ENCODE assay signal across 8 mouse cellular contexts in the genomic region with DNA sequence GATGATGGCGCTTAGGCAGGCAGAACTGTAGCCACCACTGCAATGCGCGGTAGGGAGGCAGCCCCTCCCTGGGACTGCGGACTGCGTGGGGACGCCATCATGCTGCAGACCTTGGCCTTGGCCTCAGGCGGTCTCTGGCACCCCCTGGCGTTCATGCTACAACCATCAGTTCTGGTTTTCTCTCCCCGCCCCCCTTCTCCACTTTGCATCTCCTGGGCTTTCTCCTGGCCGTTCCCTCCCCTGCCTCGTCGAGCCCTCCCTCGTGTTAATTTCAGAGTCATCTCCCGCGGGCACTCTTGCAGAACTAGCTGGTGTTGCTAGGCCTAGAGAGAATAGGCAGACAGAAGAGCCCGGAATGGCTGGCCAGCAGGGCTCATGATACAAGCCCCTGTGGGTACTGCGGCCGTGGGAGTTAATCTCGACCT. TPM values are rescaled to one million over a fixed set of nuclear protein-coding genes. Genes with fewer than 3 reads are reported as not detected.
A peak's percentile ranks its signal among the peaks of the same experiment; 100 is the strongest.
DNase-seq lines count a peak whose midpoint lies in the region; ATAC-seq and TF ChIP-seq lines count a peak whose summit lies in the region.

No protein-coding gene starts in this region.

- peak; percentile 92 for DNase-seq in CD4-positive, CD25-positive, alpha-beta regulatory T cell, adult 2 months (ENCODE audit: low read depth, low spot score)
- DNase-seq in brain, embryonic 14.5 days (ENCODE audit: low read depth): peak; percentile 87
- DNase-seq in kidney, postnatal 0 days (ENCODE audit: low spot score): peak; percentile 94
- DNase-seq in liver, embryonic 13.5 days: peak; percentile 64
- peak; percentile 70 to 82 for DNase-seq in natural killer cell, adult 2 months (ENCODE audit: low spot score in 2 of 2)

- H3K27ac ChIP-seq in heart, embryonic 12.5 days (ENCODE audit: poor library complexity, severe bottlenecking): peak overlapping the region; percentile 43; the same call in 1 of the 2 replicates
- H3K27ac ChIP-seq in kidney, postnatal 0 days: peak overlapping the region; percentile 71
- no peak overlapping the region for H3K27ac ChIP-seq in liver, embryonic 13.5 days
- no peak overlapping the region for H3K27ac ChIP-seq in stomach, embryonic 14.5 days (ENCODE audit: low read length)

- peak overlapping the region; percentile 18 for H3K4me3 ChIP-seq in erythroblast, embryonic 14.5 days (replicated peaks)
- peak overlapping the region; percentile 42 for H3K4me3 ChIP-seq in heart, embryonic 12.5 days
- peak overlapping the region; percentile 31 for H3K4me3 ChIP-seq in kidney, postnatal 0 days (replicated peaks; ENCODE audit: low read depth, low read length)
- peak overlapping the region; percentile 40 for H3K4me3 ChIP-seq in liver, embryonic 13.5 days (replicated peaks)
- peak overlapping the region; percentile 10; the same call in 1 of the 2 replicates for H3K4me3 ChIP-seq in stomach, embryonic 14.5 days (ENCODE audit: low read depth, low read length)

- TF ChIP-seq POLR2A in brain, embryonic 14.5 days (IDR thresholded peaks at IDR 0.05; ENCODE audit: borderline replicate concordance, extremely low read depth, insufficient read depth, insufficient read length, poor library complexity, severe bottlenecking): no peak

- no peaks in the 10 kb centered on the region for H3K27me3 ChIP-seq in erythroblast, embryonic 14.5 days (ENCODE audit: control insufficient read depth)
- no peaks in the 10 kb centered on the region for H3K27me3 ChIP-seq in heart, embryonic 12.5 days (replicated peaks)
- no peaks in the 10 kb centered on the region for H3K27me3 ChIP-seq in kidney, postnatal 0 days (ENCODE audit: insufficient read depth, low read length)
- no peaks in the 10 kb centered on the region for H3K27me3 ChIP-seq in liver, embryonic 13.5 days
- H3K27me3 ChIP-seq in stomach, embryonic 14.5 days (ENCODE audit: control insufficient read depth, insufficient read depth, low read length): no peaks in the 10 kb centered on the region

- peak; percentile 83 for ATAC-seq in heart, embryonic 12.5 days (ENCODE audit: insufficient number of reproducible peaks, low FRiP score)
- peak; percentile 95 for ATAC-seq in kidney, postnatal 0 days (replicated peaks; ENCODE audit: low FRiP score, low read depth)
- ATAC-seq in liver, embryonic 13.5 days (ENCODE audit: low read depth): peak; percentile 90
- peak; percentile 86; the same call in 1 of the 2 replicates for ATAC-seq in stomach, embryonic 14.5 days (ENCODE audit: insufficient number of reproducible peaks, insufficient read depth, low FRiP score, low read depth)

- H3K4me2 ChIP-seq in heart, embryonic 12.5 days: peak overlapping the region; percentile 73
- H3K4me2 ChIP-seq in kidney, postnatal 0 days (ENCODE audit: low read length): peak overlapping the region; percentile 65
- H3K4me2 ChIP-seq in liver, embryonic 13.5 days: peak overlapping the region; percentile 62
- H3K4me2 ChIP-seq in stomach, embryonic 14.5 days (replicated peaks; ENCODE audit: low read depth, low read length): peak overlapping the region; percentile 41

- peak overlapping the region; percentile 59; the same call in 1 of the 2 replicates for H3K9ac ChIP-seq in heart, embryonic 12.5 days
- peak overlapping the region; percentile 47; the same call in 1 of the 2 replicates for H3K9ac ChIP-seq in kidney, postnatal 0 days (ENCODE audit: low read depth, low read length)
- peak overlapping the region; percentile 39 for H3K9ac ChIP-seq in liver, embryonic 13.5 days
- 0 out of 2 replicates have a peak overlapping the region, but pooled peaks have one; percentile 14 for H3K9ac ChIP-seq in stomach, embryonic 14.5 days (replicated peaks; ENCODE audit: low read depth, low read length)

- peak; percentile 68 for TF ChIP-seq CTCF in brain, embryonic 14.5 days (IDR thresholded peaks at IDR 0.05; ENCODE audit: borderline replicate concordance, extremely low read depth, insufficient read depth, insufficient read length)
- peak; percentile 87 for TF ChIP-seq CTCF in kidney, postnatal 0 days (IDR thresholded peaks at IDR 0.05; ENCODE audit: low read depth)

- 20% methylated on average over 19 of the region's 19 CpGs for WGBS in heart, embryonic 12.5 days
- WGBS in kidney, postnatal 0 days: 21% methylated on average over 17 of the region's 19 CpGs
- WGBS in liver, embryonic 13.5 days (ENCODE audit: insufficient replicate concordance): 16% methylated on average over 18 of the region's 19 CpGs
- 22% methylated on average over 18 of the region's 19 CpGs for WGBS in stomach, embryonic 14.5 days

- H3K9me3 ChIP-seq in erythroblast, embryonic 14.5 days (ENCODE audit: control insufficient read depth, low read length): no peaks in the 10 kb centered on the region
- H3K9me3 ChIP-seq in heart, embryonic 12.5 days (replicated peaks): no peaks in the 10 kb centered on the region
- no peaks in the 10 kb centered on the region for H3K9me3 ChIP-seq in kidney, postnatal 0 days (replicated peaks; ENCODE audit: low read length)
- no peaks in the 10 kb centered on the region for H3K9me3 ChIP-seq in liver, embryonic 13.5 days (replicated peaks)
- H3K9me3 ChIP-seq in stomach, embryonic 14.5 days (ENCODE audit: control insufficient read depth, low read depth, low read length): no peaks in the 10 kb centered on the region

- H3K36me3 ChIP-seq in erythroblast, embryonic 14.5 days (ENCODE audit: control insufficient read depth): no peaks in the 10 kb centered on the region
- no peaks in the 10 kb centered on the region for H3K36me3 ChIP-seq in heart, embryonic 12.5 days
- no peaks in the 10 kb centered on the region for H3K36me3 ChIP-seq in kidney, postnatal 0 days (ENCODE audit: insufficient read depth, low read length)
- H3K36me3 ChIP-seq in liver, embryonic 13.5 days: no peaks in the 10 kb centered on the region
- no peaks in the 10 kb centered on the region for H3K36me3 ChIP-seq in stomach, embryonic 14.5 days (ENCODE audit: control insufficient read depth, insufficient read depth, low read length)

- H3K4me1 ChIP-seq in erythroblast, embryonic 14.5 days (ENCODE audit: control insufficient read depth): peaks cover 9% of the 10 kb centered on the region
- H3K4me1 ChIP-seq in heart, embryonic 12.5 days (replicated peaks): no peaks in the 10 kb centered on the region
- no peaks in the 10 kb centered on the region for H3K4me1 ChIP-seq in kidney, postnatal 0 days (replicated peaks; ENCODE audit: insufficient read depth, low read length)
- peaks cover 4% of the 10 kb centered on the region; the same call in 1 of the 2 replicates for H3K4me1 ChIP-seq in liver, embryonic 13.5 days (replicated peaks)
- no peaks in the 10 kb centered on the region for H3K4me1 ChIP-seq in stomach, embryonic 14.5 days (ENCODE audit: control insufficient read depth, insufficient read depth, low read length)

RNA-seq across cellular contexts. Expression of a gene that starts 21.6 kb away (rescaled TPM):
- 229 and 263 TPM in 2 replicates for polyA plus RNA-seq in brain, embryonic 14.5 days (2012; rRNA removed)
- polyA plus RNA-seq in erythroblast, embryonic 14.5 days (2012): 1.1 and 3.3 TPM in 2 replicates
- 101 and 110 TPM in 2 replicates for polyA plus RNA-seq in heart, embryonic 12.5 days (2016; fragmentation: Nextera tagmentation; extraction: Ambion mirVana)
- 86.6 and 88.3 TPM in 2 replicates for polyA plus RNA-seq in kidney, postnatal 0 days (2015; fragmentation: Nextera tagmentation; extraction: Ambion mirVana)
- polyA plus RNA-seq in liver, embryonic 13.5 days (2015; fragmentation: Nextera tagmentation; extraction: Ambion mirVana): 43.1 and 46.6 TPM in 2 replicates
- 104 and 105 TPM in 2 replicates for polyA plus RNA-seq in stomach, embryonic 14.5 days (2014; fragmentation: Nextera tagmentation; extraction: Ambion mirVana)

RNA-seq across cellular contexts. Expression of a gene that starts 50.8 kb away (rescaled TPM):
- polyA plus RNA-seq in brain, embryonic 14.5 days (2012; rRNA removed): 3.9 and 5.9 TPM in 2 replicates
- polyA plus RNA-seq in erythroblast, embryonic 14.5 days (2012): not detected in 2 replicates
- polyA plus RNA-seq in heart, embryonic 12.5 days (2016; fragmentation: Nextera tagmentation; extraction: Ambion mirVana): 31.3 and 32.5 TPM in 2 replicates
- polyA plus RNA-seq in kidney, postnatal 0 days (2015; fragmentation: Nextera tagmentation; extraction: Ambion mirVana): 17.2 TPM in 2 replicates
- 3.1 and 3.3 TPM in 2 replicates for polyA plus RNA-seq in liver, embryonic 13.5 days (2015; fragmentation: Nextera tagmentation; extraction: Ambion mirVana)
- polyA plus RNA-seq in stomach, embryonic 14.5 days (2014; fragmentation: Nextera tagmentation; extraction: Ambion mirVana): 33.9 and 35.8 TPM in 2 replicates

Comparison
In these comparisons a context has a peak if more than half of its experiments do, and no peak if none do; other contexts are left out.
1. H3K27ac ChIP-seq: peak in heart, embryonic 12.5 days (single experiment) and kidney, postnatal 0 days (single experiment); none in liver, embryonic 13.5 days (single experiment) and stomach, embryonic 14.5 days (single experiment).
2. RNA of a gene that starts 21.6 kb away (polyA plus RNA-seq): 229 to 263 TPM in brain, embryonic 14.5 days, 104 to 105 TPM in stomach, embryonic 14.5 days, 101 to 110 TPM in heart, embryonic 12.5 days, 86.6 to 88.3 TPM in kidney, postnatal 0 days and 43.1 to 46.6 TPM in liver, embryonic 13.5 days; 1.1 to 3.3 TPM in erythroblast, embryonic 14.5 days; every median in the first group is over 10 times any median in the second.
3. Peak in every context shown above with its lines, with median percentiles within 50 percentile points of each other: DNase-seq, H3K4me3 ChIP-seq, ATAC-seq, H3K4me2 ChIP-seq and H3K9ac ChIP-seq.